Mouse (Mus musculus) neutrophil, adult 83 days (primary cell): ENCODE results near the gene Smad5. TPM values are rescaled to one million over a fixed set of nuclear protein-coding genes. Genes with fewer than 3 reads are reported as not detected.

Experiments used
- total RNA-seq, 2 experiments: library from RNA; stranded (reverse); gene quantifications; one replicate each; pipeline ENCODE4 v1.2.4; 2023

The Smad5 gene
- total RNA-seq, result 10 to 100 TPM; 10.0 to 10.4 TPM

GRCm38 (mm10) chr13:56702469-56703221, at the start of gene Smad5:
TSS of gene Smad5 (plus strand) at chr13:56703010.

GRCm38 (mm10) chr13:56753192-56753951, 50.6 kb downstream of the Smad5 start, which contains the start of gene Gm45623:
TSS of gene Gm45623 (minus strand) at chr13:56753827.

Other genes starting within 250 kb of the Smad5 start
- not detected for gene Il9, start 220.8 kb upstream of the Smad5 start, total RNA-seq
- under 1 TPM in 1 of 2 experiments, not detected in 1; 0.40 TPM for gene Fbxl21, start 180.5 kb upstream of the Smad5 start, total RNA-seq
- not detected for gene Lect2, start 154.5 kb upstream of the Smad5 start, total RNA-seq
- 100 to 1,000 TPM; 354 to 422 TPM for gene Tgfbi, start 93.5 kb upstream of the Smad5 start, total RNA-seq
- gene Gm45623, start 50.8 kb downstream of the Smad5 start, total RNA-seq, result not detected
- not detected for gene Trpc7, start 193.0 kb downstream of the Smad5 start, total RNA-seq